Mouse (Mus musculus) bone marrow, adult 2 months (tissue): Measurements from ENCODE around the gene Urb1.

Experiments
- CTCF ChIP-seq: fragments of 200-500 bp; IDR thresholded peaks from 2 replicates; pipeline ENCODE4 v1.5.1; 2011; ENCODE audit warnings: low read length, control low read depth; ENCODE audit not compliant: control insufficient read depth, insufficient read depth
- POLR2A ChIP-seq: fragments of 200-500 bp; IDR thresholded peaks from 2 replicates; pipeline ENCODE4 v1.6.1; 2011; ENCODE audit warnings: low read depth, mild to moderate bottlenecking, control low read depth, low read length, borderline replicate concordance; ENCODE audit not compliant: control insufficient read depth

DNA sequence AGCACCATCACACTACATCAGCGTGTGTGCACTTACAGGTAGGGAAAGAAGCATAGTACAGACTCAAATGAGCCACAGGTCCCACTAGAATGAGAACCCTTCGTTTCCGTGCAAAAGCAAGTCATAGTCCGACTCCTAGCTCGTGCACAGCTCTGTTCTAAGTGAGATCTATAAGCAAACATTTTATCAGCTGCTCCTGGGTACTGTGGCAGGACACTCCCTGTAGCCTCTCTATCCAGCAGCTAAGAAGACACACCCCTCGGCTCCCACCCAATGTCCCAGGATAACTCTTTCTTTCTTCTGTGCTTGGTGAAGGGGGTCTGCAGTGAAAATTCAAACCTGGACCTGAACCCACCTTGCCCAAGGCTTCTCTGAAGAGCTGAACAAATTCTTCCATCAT lies 21.6 kb downstream of the Urb1 start:
- no peak for TF ChIP-seq CTCF
- no peak for TF ChIP-seq POLR2A
